Mouse (Mus musculus) neural tube, embryonic 11.5 days (tissue): ENCODE results near the gene Nxf1. TPM values are rescaled to one million over a fixed set of nuclear protein-coding genes. Genes with fewer than 3 reads are reported as not detected.

Experiments
- ATAC-seq: fragments of 200-750 bp; cut with Nextera tagmentation; 2 replicates; pipeline ENCODE4 v1.8.0; 2017; ENCODE audit warnings: moderate number of reproducible peaks, mild to moderate bottlenecking, moderate TSS enrichment, moderate library complexity; ENCODE audit not compliant: insufficient read depth, low FRiP score, low TSS enrichment
- DNase-seq: peaks from one replicate; pipeline ENCODE4 v3.0.0-alpha.2; 2015; ENCODE audit warnings: low spot score
- H3K27ac ChIP-seq: fragments of 300-500 bp; sonication (generic); 2 replicates; pipeline ENCODE4 v1.5.1; 2014; ENCODE audit warnings: low read depth, mild to moderate bottlenecking, low read length
- H3K27me3 ChIP-seq: fragments of 300-500 bp; sonication (generic); 2 replicates; pipeline ENCODE4 v1.6.1; 2014; ENCODE audit warnings: mild to moderate bottlenecking, low read length, mixed read lengths; ENCODE audit not compliant: control insufficient read depth, insufficient read depth
- H3K36me3 ChIP-seq: fragments of 300-500 bp; sonication (generic); 2 replicates; pipeline ENCODE4 v1.6.1; 2014; ENCODE audit warnings: mild to moderate bottlenecking, low read length, moderate library complexity, mixed read lengths; ENCODE audit not compliant: control insufficient read depth, insufficient read depth
- H3K4me1 ChIP-seq: fragments of 300-500 bp; sonication (generic); 2 replicates; pipeline ENCODE4 v1.6.1; 2014; ENCODE audit warnings: low read length, mixed read lengths; ENCODE audit not compliant: control insufficient read depth, insufficient read depth
- H3K4me2 ChIP-seq: fragments of 300-500 bp; sonication (generic); 2 replicates; pipeline ENCODE4 v1.6.1; 2014; ENCODE audit warnings: low read depth, mild to moderate bottlenecking, moderate library complexity
- H3K4me3 ChIP-seq: fragments of 300-500 bp; sonication (generic); 2 replicates; pipeline ENCODE4 v1.5.1; 2014; ENCODE audit warnings: low read depth, low read length
- H3K9ac ChIP-seq: fragments of 300-500 bp; sonication (generic); 2 replicates; pipeline ENCODE4 v1.6.1; 2014; ENCODE audit warnings: mild to moderate bottlenecking, low read length
- H3K9me3 ChIP-seq: fragments of 300-500 bp; sonication (generic); 2 replicates; pipeline ENCODE4 v1.6.1; 2016; ENCODE audit warnings: low read length; ENCODE audit not compliant: control insufficient read depth
- WGBS: fragments of 180-500 bp; shearing (Covaris S2); extraction: QIAGEN DNeasy Blood & Tissue Kit; methylation state at CpG from one replicate; pipeline ENCODE4 v1.1.7; 2014; 5-methylcytosine and 5-hydroxymethylcytosine counted together
- polyA plus RNA-seq: library from polyadenylated mRNA; unstranded; fragments of >200 nt; fragmentation: Nextera tagmentation; extraction: Ambion mirVana; gene quantifications from 2 replicates; pipeline ENCODE4 v1.2.1, GENCODE M21; 2014

Nxf1 gene
- polyA plus RNA-seq, 1 experiment from 2014 or later, result 245 TPM

GRCm38 (mm10) chr19:8770567-8771270 is 13.8 kb downstream of the Nxf1 start, which contains the start of gene Tmem223:
Tmem223 (plus strand) TSS chr19:8770996.
- peak within 1 kb of the TSS; percentile 94 for H3K9ac ChIP-seq
- DNase-seq, result peak; percentile 84

GRCm38 (mm10) chr19:8772996-8773395 is 16.1 kb downstream of the Nxf1 start:
- H3K4me3 ChIP-seq, result peak overlapping the region; percentile 74
- peaks cover 15% of the 10 kb centered on the region for H3K4me1 ChIP-seq
- peak overlapping the region; percentile 99 for H3K4me2 ChIP-seq
- no peaks in the 10 kb centered on the region for H3K9me3 ChIP-seq
- ATAC-seq (no peak), DNase-seq (no peak)
- peaks cover 10% of the 10 kb centered on the region for H3K36me3 ChIP-seq
- H3K27ac ChIP-seq, result no peak overlapping the region
- 82% methylated on average over 5 of the region's 5 CpGs for WGBS
- H3K9ac ChIP-seq, result no peak overlapping the region
- no peaks in the 10 kb centered on the region for H3K27me3 ChIP-seq

More at GRCm38 (mm10) chr19:8770567-8771270, 13.8 kb downstream of the Nxf1 start, which contains the start of gene Tmem223:
- Histone ChIP-seq H3K27me3 (no peaks in the 10 kb centered on the region), H3K4me2 (peak within 1 kb of the TSS; percentile 49), H3K36me3 (peaks cover 25% of the 10 kb centered on the region), H3K27ac (peak within 1 kb of the TSS; percentile 78), H3K4me1 (peaks cover 15% of the 10 kb centered on the region), H3K4me3 (peak within 1 kb of the TSS; percentile 83), H3K9me3 (no peaks in the 10 kb centered on the region)
- WGBS, result 21% methylated on average over 29 of the region's 29 CpGs
- peak; percentile 28; the same call in 1 of the 2 replicates for ATAC-seq

GRCm38 (mm10) chr19:8773409-8773808 is 16.5 kb downstream of the Nxf1 start:
- H3K36me3 ChIP-seq, result peaks cover 10% of the 10 kb centered on the region
- H3K27ac ChIP-seq, result no peak overlapping the region
- 56% methylated on average over 6 of the region's 6 CpGs for WGBS
- H3K4me1 ChIP-seq, result peaks cover 15% of the 10 kb centered on the region
- no peak for DNase-seq
- H3K4me2 ChIP-seq, result peak overlapping the region; percentile 99
- no peak for ATAC-seq
- H3K9me3 ChIP-seq, result no peaks in the 10 kb centered on the region
- H3K9ac ChIP-seq, result no peak overlapping the region
- no peaks in the 10 kb centered on the region for H3K27me3 ChIP-seq
- peak overlapping the region; percentile 74 for H3K4me3 ChIP-seq

GRCm38 (mm10) chr19:8774086-8774835 is 17.4 kb downstream of the Nxf1 start, which contains the start of gene Tmem179b:
Tmem179b (minus strand) TSS chr19:8774467.
- H3K9ac ChIP-seq, result peak within 1 kb of the TSS; percentile 90
- ATAC-seq (peak; percentile 95), DNase-seq (peak; percentile 96)
- no peaks in the 10 kb centered on the region for H3K9me3 ChIP-seq
- peak within 1 kb of the TSS; percentile 74 for H3K4me3 ChIP-seq
- H3K4me2 ChIP-seq, result peak within 1 kb of the TSS; percentile 99
- under 1% methylated on average over 68 of the region's 68 CpGs for WGBS
- peaks cover 15% of the 10 kb centered on the region for H3K4me1 ChIP-seq
- H3K27ac ChIP-seq, result peak within 1 kb of the TSS; percentile 98
- H3K36me3 ChIP-seq, result peaks cover 8% of the 10 kb centered on the region
- no peaks in the 10 kb centered on the region for H3K27me3 ChIP-seq

- 6% methylated on average over 20 of the region's 20 CpGs for WGBS
- peak overlapping the region; percentile 74 for H3K4me3 ChIP-seq
- DNase-seq (no peak), ATAC-seq (peak; percentile 51)
- no peaks in the 10 kb centered on the region for H3K9me3 ChIP-seq
- peak overlapping the region; percentile 98 for H3K27ac ChIP-seq
- peak overlapping the region; percentile 90 for H3K9ac ChIP-seq
- H3K4me2 ChIP-seq, result peak overlapping the region; percentile 99
- H3K27me3 ChIP-seq, result no peaks in the 10 kb centered on the region
- peaks cover 15% of the 10 kb centered on the region for H3K4me1 ChIP-seq
- H3K36me3 ChIP-seq, result peaks cover 8% of the 10 kb centered on the region
Measured at GRCm38 (mm10) chr19:8774951-8775421, 18.1 kb downstream of the Nxf1 start.

- Histone ChIP-seq H3K27ac (no peak within 1 kb of the TSS; the same call in 1 of the 2 replicates), H3K9me3 (no peaks in the 10 kb centered on the region), H3K4me1 (peaks cover 5% of the 10 kb centered on the region; the same call in 1 of the 2 replicates), H3K36me3 (peaks cover 9% of the 10 kb centered on the region), H3K27me3 (no peaks in the 10 kb centered on the region), H3K9ac (peak within 1 kb of the TSS; percentile 73), H3K4me2 (peak within 1 kb of the TSS; percentile 73), H3K4me3 (peak within 1 kb of the TSS; percentile 84)
- WGBS, result under 1% methylated on average over 32 of the region's 32 CpGs
- ATAC-seq (peak; percentile 100), DNase-seq (peak; percentile 91)
Measured at GRCm38 (mm10) chr19:8786008-8786781, 29.3 kb downstream of the Nxf1 start, which contains the start of gene Taf6l. Taf6l (minus strand) TSS chr19:8786417.

- DNase-seq (peak; percentile 19), ATAC-seq (no peak)
- no peak overlapping the region for H3K9ac ChIP-seq
- 13% methylated on average over 3 of the region's 3 CpGs for WGBS
- peaks cover 5% of the 10 kb centered on the region; the same call in 1 of the 2 replicates for H3K4me1 ChIP-seq
- H3K4me2 ChIP-seq, result no peak overlapping the region
- peaks cover 5% of the 10 kb centered on the region for H3K36me3 ChIP-seq
- no peak overlapping the region for H3K4me3 ChIP-seq
- no peaks in the 10 kb centered on the region for H3K9me3 ChIP-seq
- no peak overlapping the region for H3K27ac ChIP-seq
- H3K27me3 ChIP-seq, result no peaks in the 10 kb centered on the region
Measured at GRCm38 (mm10) chr19:8788521-8788920, 31.6 kb downstream of the Nxf1 start.

- H3K27ac ChIP-seq, result no peak overlapping the region
- ATAC-seq (no peak), DNase-seq (no peak)
- no peaks in the 10 kb centered on the region for H3K27me3 ChIP-seq
- H3K36me3 ChIP-seq, result peaks cover 12% of the 10 kb centered on the region
- H3K4me3 ChIP-seq, result no peak overlapping the region
- no peak overlapping the region for H3K9ac ChIP-seq
- H3K4me2 ChIP-seq, result no peak overlapping the region
- no peaks in the 10 kb centered on the region for H3K9me3 ChIP-seq
- 63% methylated on average over 1 of the region's 1 CpGs for WGBS
- peaks cover 5% of the 10 kb centered on the region; the same call in 1 of the 2 replicates for H3K4me1 ChIP-seq
Measured at GRCm38 (mm10) chr19:8789171-8789570, 32.3 kb downstream of the Nxf1 start.
